Mouse (Mus musculus) small intestine, adult 2 months (tissue): ENCODE measurements at regions not wholly inside any gene's neighbourhood (a gene's known extent, or its start where the extent isn't known, plus 50 kb on each side); places are given as distances from the start of the nearest gene placed in this dataset.

ENCODE experiments used
- CTCF ChIP-seq: fragments of 200-500 bp; IDR thresholded peaks from 2 replicates; pipeline ENCODE4 v1.5.1; 2012; ENCODE audit warnings: low read depth, mild to moderate bottlenecking, control low read depth, inconsistent platforms, low read length, moderate library complexity, mixed read lengths; ENCODE audit not compliant: insufficient replicate concordance, insufficient read length; ENCODE audit errors: extremely low read depth
- POLR2A ChIP-seq: fragments of 200-500 bp; IDR thresholded peaks from 2 replicates; pipeline ENCODE4 v1.6.1; 2012; ENCODE audit warnings: low read depth, mild to moderate bottlenecking, control low read depth, inconsistent platforms, low read length, moderate library complexity

GRCm38 (mm10) chr7:58488250-58488649 is 167.7 kb upstream of the Atp10a start:
- TF ChIP-seq POLR2A, result no peak
- TF ChIP-seq CTCF, result no peak
